Mouse (Mus musculus) liver, adult 2 months (tissue): Measurements from ENCODE around the gene Tulp3.
A peak's percentile ranks its signal among the peaks of the same experiment; 100 is the strongest.

Source experiments
- CTCF ChIP-seq: fragments of 200-500 bp; IDR thresholded peaks from 2 replicates; pipeline ENCODE4 v1.5.1; 2011; ENCODE audit warnings: low read depth, low read length, control low read depth
- POLR2A ChIP-seq: fragments of 200-500 bp; IDR thresholded peaks from 2 replicates; pipeline ENCODE4 v1.6.1; 2011; ENCODE audit warnings: low read length, control low read depth; ENCODE audit not compliant: insufficient read depth; ENCODE audit errors: extremely low read depth

DNA sequence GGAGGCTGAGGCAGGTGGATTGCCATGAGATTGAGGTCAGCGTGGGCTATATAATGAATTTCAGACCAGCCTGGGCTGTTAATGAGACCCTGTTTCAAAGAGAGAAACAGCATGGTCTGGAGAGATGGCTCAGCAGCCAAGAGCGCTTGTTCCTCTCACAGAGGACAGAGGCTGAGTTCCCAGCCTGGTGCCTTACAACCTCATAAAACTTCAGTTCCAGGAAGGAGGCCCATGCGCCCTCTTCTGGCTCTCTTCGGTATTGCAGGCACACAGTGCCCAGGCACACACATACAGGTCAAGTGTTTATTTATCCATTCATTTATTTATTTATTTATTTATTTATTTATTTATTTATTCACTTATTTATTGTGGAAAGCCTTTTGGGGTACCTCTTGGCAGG is 47.3 kb downstream of the Tulp3 start:
- peak; percentile 91 for TF ChIP-seq CTCF
- TF ChIP-seq POLR2A: no peak
